Comparison of ENCODE assay signal across 23 mouse cellular contexts in genomic region chr2:119060139-119060538, GRCm38 (mm10). TPM values are rescaled to one million over a fixed set of nuclear protein-coding genes. Genes with fewer than 3 reads are reported as not detected.
"Had no signal": no experiment of that assay in that cellular context is flagged by ENCODE, and none has a peak within 500 bp of the region (broad histone marks: within the 10 kb centered on the region; RNA-seq: fewer than 3 reads in every experiment).

No protein-coding gene starts in this region.

- H3K9ac ChIP-seq: limb, embryonic 13.5 days; lung, embryonic 14.5 days; neural tube, embryonic 12.5 days; neural tube, embryonic 15.5 days had no signal

- H3K9me3 ChIP-seq: limb, embryonic 10.5 days; limb, embryonic 13.5 days; megakaryocyte, embryonic 14.5 days; neural tube, embryonic 12.5 days; neural tube, embryonic 15.5 days had no signal

- H3K36me3 ChIP-seq: neural tube, embryonic 12.5 days; neural tube, embryonic 15.5 days had no signal

- H3K4me2 ChIP-seq: limb, embryonic 13.5 days; lung, embryonic 14.5 days; midbrain, embryonic 11.5 days; neural tube, embryonic 12.5 days; neural tube, embryonic 15.5 days had no signal

- ATAC-seq: inflammation-experienced regulatory T-cells, adult 6 months; intestine, embryonic 16.5 days; lung, postnatal 0 days had no signal

- H3K27me3 ChIP-seq: limb, embryonic 13.5 days; megakaryocyte, embryonic 14.5 days; neural tube, embryonic 12.5 days; neural tube, embryonic 15.5 days had no signal

- H3K4me1 ChIP-seq: limb, embryonic 10.5 days; limb, embryonic 13.5 days; megakaryocyte, embryonic 14.5 days; neural tube, embryonic 12.5 days; neural tube, embryonic 15.5 days had no signal

- H3K4me3 ChIP-seq: layer of hippocampus, adult 2 months; limb, embryonic 10.5 days; limb, embryonic 13.5 days; megakaryocyte, embryonic 14.5 days; neural tube, embryonic 12.5 days; neural tube, embryonic 15.5 days had no signal

- DNase-seq: kidney, adult 2 months; kidney, postnatal 25 days; layer of hippocampus, adult 9-11 months; lung, embryonic 14.5 days; midbrain, embryonic 14.5 days; right cerebral cortex, adult 18-20 months; right cerebral cortex, postnatal 14 days; right cerebral cortex, postnatal 4 days; thymus, adult 18-20 months; thymus, postnatal 25 days had no signal

- H3K27ac ChIP-seq: kidney, postnatal 0 days; layer of hippocampus, adult 2 months; limb, embryonic 10.5 days; limb, embryonic 13.5 days; macrophage; neural tube, embryonic 12.5 days; neural tube, embryonic 15.5 days had no signal

RNA-seq across cellular contexts. Expression of gene Knl1, which starts 13.2 kb away (rescaled TPM):
- polyA plus RNA-seq: liver, adult 2 months had no signal
